Mouse (Mus musculus) brain, embryonic 14.5 days (tissue): ENCODE results near the gene Calu. TPM values are rescaled to one million over a fixed set of nuclear protein-coding genes. Genes with fewer than 3 reads are reported as not detected.
A peak's percentile ranks its signal among the peaks of the same experiment; 100 is the strongest.
"Not testable (repeated sequence)": the region's sequence is repeated elsewhere in the genome, so short reads cannot be mapped to it uniquely, and the experiment has no call there.

Source experiments
- DNase-seq: peaks from one replicate; pipeline ENCODE4 v3.0.0-alpha.2; 2011; ENCODE audit warnings: low read depth
- CTCF ChIP-seq: fragments of 200-500 bp; IDR thresholded peaks from 2 replicates; pipeline ENCODE4 v1.5.1; 2012; ENCODE audit warnings: inconsistent platforms, mild to moderate bottlenecking, moderate library complexity, borderline replicate concordance; ENCODE audit not compliant: insufficient read depth, insufficient read length; ENCODE audit errors: extremely low read depth
- POLR2A ChIP-seq: fragments of 200-500 bp; IDR thresholded peaks from 2 replicates; pipeline ENCODE4 v1.6.1; 2012; ENCODE audit warnings: mild to moderate bottlenecking, inconsistent platforms, borderline replicate concordance; ENCODE audit not compliant: poor library complexity, insufficient read depth, insufficient read length, severe bottlenecking; ENCODE audit errors: extremely low read depth
- polyA plus RNA-seq: library from polyadenylated mRNA; depleted of rRNA; stranded (reverse); fragments of >200 nt; gene quantifications from 2 replicates; pipeline ENCODE4 v1.2.3, GENCODE M21; 2012

The Calu gene
- polyA plus RNA-seq, 1 experiment = 118 TPM

DNA sequence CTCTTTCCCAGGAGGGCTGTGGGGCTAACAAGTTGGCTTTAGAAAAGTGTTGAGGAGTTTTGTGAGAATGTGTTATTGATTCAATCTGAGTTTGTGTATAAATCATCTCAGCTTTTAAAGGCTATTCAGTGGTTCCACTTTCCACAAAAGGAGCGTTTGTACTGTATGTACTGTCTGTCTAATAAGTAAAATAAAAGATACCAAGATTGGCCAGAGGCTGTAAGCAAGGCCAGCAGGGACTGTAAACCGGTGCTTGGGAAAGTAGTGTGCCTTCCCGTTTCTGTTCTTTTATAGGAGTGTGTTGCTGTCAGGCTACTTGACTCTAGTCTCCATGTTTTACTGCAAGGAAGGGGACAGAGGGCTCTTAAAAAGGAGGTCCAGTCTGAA, 15.3 kb downstream of the Calu start:
- TF ChIP-seq POLR2A (no peak), CTCF (no peak)

DNA sequence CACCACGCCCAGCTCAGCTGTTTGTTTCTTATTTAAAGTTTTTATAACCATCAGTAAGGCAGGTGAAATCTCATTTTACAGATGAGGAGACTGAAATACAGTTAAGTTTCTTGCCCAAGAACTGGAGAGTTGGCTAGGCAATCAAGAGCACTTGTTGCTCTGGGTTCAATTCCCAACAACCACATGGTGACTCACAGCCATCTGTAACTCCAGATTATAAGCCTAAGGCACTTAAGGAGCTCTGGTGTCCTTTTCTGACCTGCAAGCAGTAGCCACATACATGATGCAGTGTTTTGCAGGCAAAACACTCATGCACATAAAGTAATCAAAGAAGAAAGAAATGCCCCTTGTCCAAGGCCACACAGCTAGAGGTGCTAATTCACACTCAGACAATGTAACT, 17.4 kb downstream of the Calu start:
- no peak for TF ChIP-seq POLR2A
- TF ChIP-seq CTCF = no peak
- no peak for DNase-seq

More for the DNA sequence above, 15.3 kb downstream of the Calu start:
- no peak for DNase-seq

DNA sequence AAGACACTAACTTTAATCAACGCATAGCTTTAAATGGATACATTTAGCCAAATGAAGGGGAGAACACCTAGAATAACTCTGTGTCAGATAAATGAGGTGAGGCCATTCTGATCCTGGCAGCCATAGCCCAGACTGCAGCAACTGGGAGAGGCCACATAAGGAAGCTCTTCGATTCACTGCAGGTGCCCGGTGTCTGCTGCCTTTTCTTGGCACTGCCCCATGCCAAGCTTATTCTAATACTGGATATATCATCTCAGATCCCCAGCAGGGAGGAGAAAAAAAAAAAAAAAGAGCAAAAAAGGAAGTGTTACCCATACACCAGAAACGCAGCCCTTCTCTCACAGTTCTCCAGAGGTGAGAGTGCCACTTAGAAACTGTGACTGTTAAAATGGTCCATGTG, 29.5 kb downstream of the Calu start:
- no peak for TF ChIP-seq CTCF
- no peak for TF ChIP-seq POLR2A
- DNase-seq = no peak

DNA sequence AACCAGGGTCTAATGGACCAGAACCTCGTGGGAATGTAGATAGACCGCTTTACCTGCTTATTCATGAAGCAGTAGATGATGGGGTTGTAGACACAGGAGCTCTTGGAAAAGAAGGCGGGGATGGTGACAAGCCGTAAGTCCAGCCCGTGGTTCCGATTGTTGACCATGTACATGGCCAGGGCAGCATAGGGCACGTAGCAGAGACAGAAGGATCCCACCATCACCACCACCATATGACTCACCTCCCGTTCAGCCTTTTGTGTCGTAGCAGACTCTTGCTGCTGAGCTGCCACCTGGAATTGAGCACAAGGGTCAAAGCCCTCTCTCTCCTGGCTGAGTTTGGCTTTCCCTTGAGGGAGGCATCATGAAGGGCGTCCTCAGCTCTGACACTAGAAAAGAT, 30.8 kb downstream of the Calu start:
- no peak for TF ChIP-seq POLR2A
- TF ChIP-seq CTCF = no peak
- DNase-seq = no peak

DNA sequence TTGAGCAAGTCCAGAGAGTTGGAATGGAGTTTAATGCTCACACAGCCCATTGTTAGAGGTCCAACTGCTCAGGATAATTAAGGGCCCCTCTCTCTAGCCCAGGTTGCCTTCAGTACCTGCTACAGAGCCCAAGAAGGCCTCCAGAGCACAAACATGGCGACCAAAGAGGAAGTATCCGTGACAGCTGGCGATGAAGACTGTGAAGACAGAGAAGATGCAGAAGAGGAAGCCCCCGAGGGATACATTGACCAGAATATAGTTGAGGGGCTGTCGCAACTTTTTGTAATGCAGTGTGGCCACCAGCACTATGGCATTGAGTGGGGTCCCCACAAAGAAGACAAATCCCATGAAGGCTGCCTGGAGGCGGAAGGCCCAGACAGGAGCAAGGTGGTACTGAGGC, 32.1 kb downstream of the Calu start:
- no peak for DNase-seq
- TF ChIP-seq POLR2A (no peak), CTCF (no peak)

DNA sequence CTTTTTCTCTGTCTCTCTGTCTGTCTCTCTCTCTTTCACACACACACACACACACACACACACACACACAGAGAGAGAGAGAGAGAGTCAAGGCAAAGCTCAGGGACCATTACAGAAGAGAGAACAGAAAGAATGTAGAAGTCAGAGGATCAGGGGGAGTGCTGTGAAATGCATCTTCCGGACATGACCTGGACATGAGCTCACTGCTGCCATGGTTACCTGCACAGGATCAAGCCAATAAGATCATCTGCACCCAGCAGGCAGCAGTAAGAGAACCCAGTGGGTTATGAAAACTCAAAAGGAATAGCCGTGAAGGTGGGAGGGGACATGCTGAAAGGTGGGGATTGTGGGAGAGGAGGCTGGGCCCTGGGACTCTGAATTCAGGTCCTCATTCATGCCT, 34.6 kb downstream of the Calu start:
- TF ChIP-seq POLR2A (no peak), CTCF (no peak)
- no peak for DNase-seq

DNA sequence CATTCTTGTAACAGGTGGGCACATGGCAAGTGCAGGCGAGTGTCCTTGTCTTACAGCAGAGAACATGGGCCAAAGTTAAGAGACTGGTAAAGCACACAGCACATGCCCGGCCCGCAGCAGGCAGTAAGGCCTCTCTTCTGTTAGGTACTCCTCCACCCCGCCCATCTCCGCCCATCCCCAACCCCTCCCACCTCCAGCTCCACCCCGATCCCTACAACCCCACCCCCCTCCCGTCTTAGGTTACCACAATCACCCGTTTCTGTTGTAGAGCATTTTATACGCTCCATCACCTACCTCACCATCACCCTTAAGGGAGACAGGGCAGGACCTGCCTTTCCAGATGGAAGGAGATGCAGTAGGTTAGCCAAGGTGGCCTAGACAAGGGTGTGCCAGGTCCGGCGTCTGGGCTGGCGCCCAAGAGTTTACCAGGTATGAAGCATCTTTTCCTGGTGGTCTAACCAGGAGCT, 40.2 kb downstream of the Calu start, which contains the start of gene Opn1sw:
Opn1sw (minus strand) TSS at position 417 of the 467 bp plus-strand sequence.
- DNase-seq = peak; percentile 46

DNA sequence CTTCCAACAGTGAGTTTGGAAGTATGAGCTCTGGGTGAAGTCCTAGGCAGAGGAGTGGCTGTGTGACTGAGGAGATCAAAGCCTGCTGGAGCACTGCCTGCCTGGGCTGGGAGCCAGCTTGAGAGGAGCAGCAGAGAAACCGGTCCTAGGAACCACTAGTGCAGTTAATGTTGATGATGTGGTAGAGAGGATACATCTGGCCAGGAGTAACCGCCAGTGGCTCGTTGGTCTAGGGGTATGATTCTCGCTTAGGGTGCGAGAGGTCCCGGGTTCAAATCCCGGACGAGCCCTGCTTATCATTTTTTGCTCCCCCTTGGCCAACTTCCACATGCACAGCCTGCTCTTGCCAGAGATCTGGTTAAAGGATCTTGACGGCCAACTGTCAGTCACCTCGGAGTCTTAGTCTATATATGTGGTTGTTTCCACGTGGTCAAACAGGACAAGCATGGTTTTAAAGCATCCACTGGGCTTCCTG, 40.8 kb downstream of the Calu start:
- no peak for TF ChIP-seq CTCF
- no peak for TF ChIP-seq POLR2A
- peak; percentile 89 for DNase-seq

More for the DNA sequence above, 40.2 kb downstream of the Calu start, which contains the start of gene Opn1sw:
- TF ChIP-seq POLR2A = no peak
- TF ChIP-seq CTCF = no peak

DNA sequence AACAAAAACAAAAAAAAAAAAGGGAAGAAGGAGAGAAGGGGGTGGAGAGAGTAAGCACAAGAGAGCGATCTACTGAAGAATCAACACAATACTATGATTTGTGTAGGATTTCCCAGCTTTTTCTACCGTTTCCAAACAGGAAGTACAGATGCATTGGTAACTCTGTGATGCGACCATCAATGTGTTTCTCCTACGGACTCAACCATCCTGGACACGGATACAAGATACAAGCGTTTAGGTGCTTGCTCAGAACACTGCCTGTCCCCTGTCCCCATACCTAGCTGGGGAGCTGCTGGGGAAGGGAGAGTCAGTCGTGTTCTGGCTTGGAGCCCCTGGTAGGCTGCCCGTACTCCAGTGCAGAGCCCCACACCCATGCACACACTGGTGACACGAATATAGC, 41.6 kb downstream of the Calu start:
- TF ChIP-seq CTCF (no peak), POLR2A (no peak)

DNA sequence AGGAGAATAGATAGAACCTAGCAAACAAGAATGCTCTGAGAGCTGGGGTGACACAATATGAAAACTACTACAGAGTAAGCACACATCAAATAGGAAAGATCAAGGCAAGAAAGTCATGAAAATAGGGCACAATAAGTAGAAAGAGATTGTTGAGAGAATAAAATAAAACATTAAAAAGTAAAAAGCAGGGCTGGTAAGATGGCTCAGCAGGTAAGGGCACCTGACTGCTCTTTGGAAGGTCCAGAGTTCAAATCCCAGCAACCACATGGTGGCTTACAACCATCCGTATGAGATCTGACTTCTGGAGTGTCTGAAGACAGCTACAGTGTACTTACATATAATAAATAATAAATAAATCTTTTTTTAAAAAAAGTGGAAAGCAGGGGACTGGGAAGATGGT, 42.6 kb downstream of the Calu start:
- not testable (repeated sequence) for DNase-seq

More for the DNA sequence above, 41.6 kb downstream of the Calu start:
- DNase-seq = no peak

DNA sequence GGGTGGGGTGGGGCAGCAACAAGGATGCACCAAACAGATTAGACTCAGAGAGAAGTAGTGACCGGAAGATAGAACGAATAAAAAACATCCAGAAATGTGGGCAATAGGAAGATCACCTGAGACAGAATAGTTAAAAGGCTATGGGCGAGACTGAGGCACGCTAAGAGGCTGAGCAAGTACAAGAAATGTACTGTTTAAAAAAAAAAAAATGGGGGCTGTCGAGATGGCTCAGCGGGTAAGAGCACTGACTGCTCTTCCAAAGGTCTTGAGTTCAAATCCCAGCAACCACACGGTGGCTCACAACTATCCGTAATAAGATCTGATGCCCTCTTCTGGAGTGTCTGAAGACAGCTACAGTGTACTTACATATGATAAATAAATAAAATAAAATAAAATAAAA, 43.4 kb downstream of the Calu start:
- DNase-seq = not testable (repeated sequence)

DNA sequence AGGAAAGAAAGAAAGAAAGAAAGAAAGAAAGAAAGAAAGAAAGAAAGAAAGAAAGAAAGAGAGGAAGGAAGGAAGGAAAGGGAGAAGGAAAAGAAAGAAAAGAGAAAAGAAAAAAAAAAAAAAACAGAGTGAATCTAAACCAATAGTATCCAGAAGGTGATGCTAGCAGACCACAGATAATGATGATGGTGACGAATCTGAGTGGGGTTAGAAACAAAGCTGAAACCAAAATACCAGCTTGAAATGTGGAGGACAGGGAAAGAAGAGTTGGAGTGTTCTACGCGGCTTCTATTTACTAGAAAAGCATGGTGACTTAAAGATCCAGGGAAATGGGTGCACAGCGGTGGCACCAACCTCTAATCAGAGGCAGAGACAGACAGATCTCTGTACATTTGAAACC, 43.9 kb downstream of the Calu start:
- no peak for DNase-seq
- TF ChIP-seq POLR2A = no peak
- no peak for TF ChIP-seq CTCF

DNA sequence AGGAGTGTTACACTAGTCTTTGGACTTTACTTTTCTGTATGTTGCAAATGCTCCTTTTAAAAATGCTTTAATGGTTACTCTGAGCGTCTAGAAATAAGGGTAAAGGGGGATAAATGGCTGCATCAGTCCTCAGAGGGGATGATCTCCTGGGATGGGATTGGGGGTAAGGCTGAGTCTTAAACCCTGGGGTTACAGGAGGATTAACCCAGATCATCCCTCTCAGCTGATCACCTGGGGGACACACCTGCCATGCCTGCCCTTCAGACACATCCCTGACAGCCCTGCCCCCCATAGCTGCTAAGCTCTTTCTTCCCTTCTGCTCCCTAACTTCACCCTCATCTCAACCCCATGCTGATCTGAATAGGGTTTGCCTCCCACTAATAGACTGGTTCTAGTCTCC, 46.4 kb downstream of the Calu start:
- TF ChIP-seq POLR2A (no peak), CTCF (no peak)
- no peak for DNase-seq
